Mouse (Mus musculus) midbrain, postnatal 0 days (tissue): ENCODE data around the gene Gemin8. TPM values are rescaled to one million over a fixed set of nuclear protein-coding genes. Genes with fewer than 3 reads are reported as not detected.

Experiments
- ATAC-seq: fragments of 200-750 bp; cut with Nextera tagmentation; 2 replicates; pipeline ENCODE4 v1.8.0; 2017; ENCODE audit warnings: moderate number of reproducible peaks, mild to moderate bottlenecking, moderate TSS enrichment, moderate library complexity; ENCODE audit not compliant: low FRiP score
- DNase-seq: peaks from one replicate; pipeline ENCODE4 v3.0.0-alpha.2; 2015; ENCODE audit warnings: low spot score
- H3K27ac ChIP-seq: fragments of 300-500 bp; sonication (generic); 2 replicates; pipeline ENCODE4 v1.5.1; 2014; ENCODE audit warnings: low read depth, mild to moderate bottlenecking, low read length, mixed read lengths
- H3K27me3 ChIP-seq: fragments of 300-500 bp; sonication (generic); 2 replicates; pipeline ENCODE4 v1.6.1; 2014; ENCODE audit warnings: low read length, control low read depth, mixed read lengths; ENCODE audit not compliant: insufficient read depth
- H3K36me3 ChIP-seq: fragments of 300-500 bp; sonication (generic); 2 replicates; pipeline ENCODE4 v1.6.1; 2014; ENCODE audit warnings: low read length, control low read depth, mixed read lengths; ENCODE audit not compliant: insufficient read depth
- H3K4me1 ChIP-seq: fragments of 300-500 bp; sonication (generic); 2 replicates; pipeline ENCODE4 v1.6.1; 2014; ENCODE audit warnings: mild to moderate bottlenecking, control low read depth, antibody characterized with exemption, low read length, mixed read lengths; ENCODE audit not compliant: insufficient read depth
- H3K4me2 ChIP-seq: fragments of 300-500 bp; sonication (generic); 2 replicates; pipeline ENCODE4 v1.6.1; 2014; ENCODE audit warnings: low read depth, mild to moderate bottlenecking, low read length, mixed read lengths; ENCODE audit not compliant: poor library complexity, severe bottlenecking
- H3K4me3 ChIP-seq: fragments of 300-500 bp; sonication (generic); 2 replicates; pipeline ENCODE4 v1.5.1; 2014; ENCODE audit warnings: low read depth, mild to moderate bottlenecking, low read length, moderate library complexity
- H3K9ac ChIP-seq: fragments of 300-500 bp; sonication (generic); replicated peaks from 2 replicates; pipeline ENCODE4 v1.6.1; 2014; ENCODE audit warnings: mild to moderate bottlenecking, low read length, moderate library complexity, mixed read lengths; ENCODE audit not compliant: poor library complexity, severe bottlenecking
- H3K9me3 ChIP-seq: fragments of 300-500 bp; sonication (generic); 2 replicates; pipeline ENCODE4 v1.6.1; 2016; ENCODE audit warnings: low read length, control low read depth
- CTCF ChIP-seq: IDR thresholded peaks from 2 replicates; pipeline ENCODE4 v1.5.1; 2016; ENCODE audit warnings: antibody characterized with exemption, mild to moderate bottlenecking
- WGBS: fragments of 180-500 bp; shearing (Covaris S2); extraction: QIAGEN DNeasy Blood & Tissue Kit; methylation state at CpG from one replicate; pipeline ENCODE4 v1.1.7; 2014; 5-methylcytosine and 5-hydroxymethylcytosine counted together
- polyA plus RNA-seq: library from polyadenylated mRNA; unstranded; fragments of >200 nt; fragmentation: Nextera tagmentation; extraction: Ambion mirVana; gene quantifications from 2 replicates; pipeline ENCODE4 v1.2.1, GENCODE M21; 2015
- total RNA-seq: library from RNA; depleted of rRNA; stranded (reverse); fragments of >200 nt; gene quantifications from 2 replicates; pipeline ENCODE4 v1.2.3, GENCODE M21; 2014

Gemin8 gene
- total and polyA plus RNA-seq, 2 experiments from 2014 or later, result 6.2 to 7.6 TPM

DNA sequence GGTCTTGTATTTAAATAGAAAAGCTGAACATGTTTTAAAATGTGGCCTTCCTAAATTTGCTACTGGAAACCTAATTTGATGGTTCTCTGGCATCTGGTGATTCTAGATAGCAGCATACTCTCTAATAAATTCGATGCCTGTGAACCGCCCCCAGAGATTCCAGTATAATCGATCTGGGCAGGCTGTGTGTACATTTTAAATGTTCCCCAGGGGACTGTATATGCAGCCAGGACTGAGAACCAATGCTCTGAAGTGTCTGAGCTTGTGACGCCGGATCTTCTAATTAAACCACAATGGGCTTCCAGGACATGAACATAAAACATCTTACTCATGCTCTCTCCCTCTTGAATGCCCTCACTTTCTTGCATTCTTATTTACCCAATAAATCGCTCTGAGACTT lies 46.0 kb downstream of the Gemin8 start:
- no peaks in the 10 kb centered on the region for H3K36me3 ChIP-seq
- no peak overlapping the region for H3K27ac ChIP-seq
- H3K9ac ChIP-seq, result no peak overlapping the region
- DNase-seq (no peak), ATAC-seq (no peak)
- 70% methylated on average over 6 of the region's 6 CpGs for WGBS
- H3K27me3 ChIP-seq, result no peaks in the 10 kb centered on the region; the same call in 1 of the 2 replicates
- no peak overlapping the region for H3K4me2 ChIP-seq
- H3K4me1 ChIP-seq, result no peaks in the 10 kb centered on the region
- TF ChIP-seq CTCF, result no peak
- no peaks in the 10 kb centered on the region for H3K9me3 ChIP-seq
- no peak overlapping the region for H3K4me3 ChIP-seq

- H3K36me3 ChIP-seq, result no peaks in the 10 kb centered on the region
- H3K27ac ChIP-seq, result no peak overlapping the region
- H3K4me3 ChIP-seq, result no peak overlapping the region
- no peak for ATAC-seq
- no peak for DNase-seq
- no peaks in the 10 kb centered on the region for H3K4me1 ChIP-seq
- TF ChIP-seq CTCF, result no peak
- no peak overlapping the region for H3K9ac ChIP-seq
- WGBS, result 96% methylated on average over 8 of the region's 8 CpGs
- H3K4me2 ChIP-seq, result no peak overlapping the region
- no peaks in the 10 kb centered on the region; the same call in 1 of the 2 replicates for H3K27me3 ChIP-seq
- H3K9me3 ChIP-seq, result no peaks in the 10 kb centered on the region
Observed at GRCm38 (mm10) chrX:166216720-166217119, 46.5 kb downstream of the Gemin8 start.

DNA sequence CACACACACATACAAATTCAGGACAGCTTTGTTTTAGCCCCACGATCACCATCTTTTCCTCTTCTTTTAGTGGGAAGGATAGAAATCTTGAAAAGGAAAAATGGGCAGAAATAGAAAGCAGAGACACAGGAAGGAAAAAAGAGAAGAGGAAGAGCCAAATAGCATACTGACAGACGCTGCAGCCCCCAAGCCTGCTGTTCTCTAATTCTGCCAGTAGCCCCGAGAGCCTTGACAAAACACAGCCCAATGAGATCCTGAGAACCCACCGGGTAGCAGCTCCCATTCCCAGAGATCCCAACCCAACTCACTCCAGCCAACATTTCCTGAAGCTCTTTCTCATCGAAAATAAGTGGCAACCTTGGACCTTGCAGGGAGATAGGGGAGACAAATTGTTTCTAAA lies 49.1 kb downstream of the Gemin8 start:
- H3K9ac ChIP-seq, result no peak overlapping the region
- no peak overlapping the region for H3K27ac ChIP-seq
- H3K27me3 ChIP-seq, result no peaks in the 10 kb centered on the region
- H3K4me3 ChIP-seq, result no peak overlapping the region
- ATAC-seq (no peak), DNase-seq (no peak)
- no peaks in the 10 kb centered on the region for H3K4me1 ChIP-seq
- no peak for TF ChIP-seq CTCF
- H3K9me3 ChIP-seq, result no peaks in the 10 kb centered on the region
- no peak overlapping the region for H3K4me2 ChIP-seq
- no peaks in the 10 kb centered on the region for H3K36me3 ChIP-seq
- WGBS, result 67% methylated on average over 5 of the region's 5 CpGs

GRCm38 (mm10) chrX:166226856-166227255 lies 56.6 kb downstream of the Gemin8 start:
- no peak overlapping the region for H3K4me3 ChIP-seq
- no peak for TF ChIP-seq CTCF
- no peaks in the 10 kb centered on the region; the same call in 1 of the 2 replicates for H3K27me3 ChIP-seq
- ATAC-seq, result no peak
- H3K9me3 ChIP-seq, result no peaks in the 10 kb centered on the region
- WGBS, result 70% methylated on average over 5 of the region's 5 CpGs
- H3K9ac ChIP-seq, result no peak overlapping the region
- H3K27ac ChIP-seq, result no peak overlapping the region
- no peaks in the 10 kb centered on the region for H3K4me1 ChIP-seq
- no peak overlapping the region for H3K4me2 ChIP-seq
- no peaks in the 10 kb centered on the region for H3K36me3 ChIP-seq
- no peak for DNase-seq

DNA sequence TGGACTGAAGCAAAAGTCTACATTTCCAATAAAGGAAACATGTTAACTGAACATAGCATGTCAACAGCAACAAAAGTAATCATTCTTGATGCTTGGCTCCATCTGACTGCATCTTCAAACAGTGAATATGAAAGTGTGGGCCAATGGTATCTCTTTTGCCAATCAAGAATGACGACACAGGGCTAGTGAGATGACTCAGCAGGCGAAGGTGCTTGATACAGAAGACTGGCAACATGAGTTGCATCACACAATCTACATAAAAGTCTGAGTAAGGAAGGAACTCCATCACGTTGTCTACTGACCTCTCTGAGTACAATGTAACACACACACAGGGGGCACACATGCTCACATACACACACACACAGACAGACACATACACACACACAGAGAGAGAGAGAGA lies 59.5 kb downstream of the Gemin8 start:
- no peaks in the 10 kb centered on the region; the same call in 1 of the 2 replicates for H3K27me3 ChIP-seq
- H3K4me3 ChIP-seq, result no peak overlapping the region
- H3K9me3 ChIP-seq, result no peaks in the 10 kb centered on the region
- H3K27ac ChIP-seq, result no peak overlapping the region
- no peak for DNase-seq
- ATAC-seq, result no peak
- no peaks in the 10 kb centered on the region for H3K4me1 ChIP-seq
- no peak overlapping the region for H3K9ac ChIP-seq
- no peaks in the 10 kb centered on the region for H3K36me3 ChIP-seq
- no peak for TF ChIP-seq CTCF
- H3K4me2 ChIP-seq, result no peak overlapping the region
- WGBS, result 85% methylated on average over 3 of the region's 3 CpGs

DNA sequence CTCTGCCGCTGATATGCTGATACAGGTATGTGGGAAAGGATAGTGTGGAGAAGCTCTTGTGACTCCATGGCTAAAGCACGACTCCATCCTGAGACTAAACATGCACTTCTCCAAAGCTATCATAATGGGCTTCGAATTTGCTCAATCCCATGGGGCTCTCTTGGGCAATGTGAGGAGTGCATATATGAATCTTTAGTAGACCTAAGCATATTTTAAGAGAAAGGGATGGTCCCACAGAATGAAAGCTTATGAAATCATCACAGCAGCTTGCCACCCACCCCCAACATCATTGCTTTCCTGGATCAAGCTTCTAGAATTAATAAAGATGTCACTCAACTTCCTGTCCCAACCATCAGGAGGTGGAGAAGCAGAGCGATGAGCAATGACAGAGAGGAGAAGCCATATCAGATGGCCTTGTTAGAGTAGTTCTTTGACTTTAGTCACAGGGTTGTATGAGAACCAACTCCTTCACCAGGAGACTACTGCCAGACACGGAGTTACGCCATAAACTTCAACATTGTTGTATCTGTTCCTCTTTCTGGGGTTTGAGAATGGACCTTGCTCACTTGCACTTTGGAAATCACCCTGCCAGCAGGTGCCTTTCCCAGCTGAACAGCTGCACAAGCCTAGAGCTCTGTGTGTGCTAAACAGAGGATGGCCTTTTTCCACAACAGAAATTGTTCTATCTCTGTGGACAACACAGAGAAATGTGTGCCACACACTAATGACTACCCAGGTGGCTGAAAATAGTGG lies 60.4 kb downstream of the Gemin8 start:
- Histone ChIP-seq H3K4me1 (no peaks in the 10 kb centered on the region), H3K36me3 (no peaks in the 10 kb centered on the region), H3K27ac (no peak overlapping the region), H3K4me2 (no peak overlapping the region), H3K9me3 (no peaks in the 10 kb centered on the region), H3K4me3 (no peak overlapping the region), H3K9ac (no peak overlapping the region), H3K27me3 (no peaks in the 10 kb centered on the region; the same call in 1 of the 2 replicates)
- 91% methylated on average over 6 of the region's 6 CpGs for WGBS
- TF ChIP-seq CTCF, result no peak
- DNase-seq (no peak), ATAC-seq (no peak)
